Mouse (Mus musculus) ES-Bruce4 (cell line): Measurements from ENCODE around the gene Tex48.

Experiments
- CTCF ChIP-seq: IDR thresholded peaks from one replicate; pipeline ENCODE4 v1.8.1; 2011; ENCODE audit warnings: low read depth, low read length
- EP300 ChIP-seq: IDR thresholded peaks from 2 replicates; pipeline ENCODE4 v1.6.1; 2011; ENCODE audit warnings: low read depth, low read length; ENCODE audit not compliant: insufficient read depth
- POLR2A ChIP-seq: IDR thresholded peaks from one replicate; pipeline ENCODE4 v1.8.1; 2011; ENCODE audit warnings: low read length; ENCODE audit not compliant: insufficient read depth

DNA sequence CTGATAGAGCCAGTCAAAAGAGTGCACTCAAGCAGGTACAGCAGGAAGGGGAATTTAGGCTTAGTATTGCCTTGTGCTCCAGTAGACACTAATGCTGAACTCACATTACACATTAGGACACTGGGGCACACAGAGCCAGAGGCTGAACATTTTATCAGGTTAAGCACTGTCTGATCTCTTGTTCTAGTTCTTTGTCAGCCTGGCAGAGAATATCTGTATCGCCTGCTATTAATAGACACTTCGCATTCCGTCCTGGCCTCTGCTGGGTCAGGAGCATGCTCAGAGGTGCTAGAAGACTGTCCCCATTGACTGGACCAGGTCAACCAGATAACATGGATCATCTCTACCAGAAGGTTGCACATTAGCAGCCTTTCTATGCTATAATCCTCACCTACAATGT, 16.7 kb downstream of the Tex48 start:
- TF ChIP-seq CTCF (no peak), POLR2A (no peak), EP300 (no peak)
